Mouse (Mus musculus) neural tube, embryonic 15.5 days (tissue): ENCODE results near the gene Pkib. TPM values are rescaled to one million over a fixed set of nuclear protein-coding genes. Genes with fewer than 3 reads are reported as not detected.
A peak's percentile ranks its signal among the peaks of the same experiment; 100 is the strongest.

Experiments
- ATAC-seq: fragments of 200-750 bp; cut with Nextera tagmentation; 2 replicates; pipeline ENCODE4 v1.8.0; 2017; ENCODE audit warnings: mild to moderate bottlenecking, moderate TSS enrichment, moderate library complexity; ENCODE audit not compliant: low FRiP score
- H3K27ac ChIP-seq: fragments of 300-500 bp; sonication (generic); replicated peaks from 2 replicates; pipeline ENCODE4 v1.5.1; 2015; ENCODE audit warnings: mild to moderate bottlenecking, inconsistent platforms
- H3K27me3 ChIP-seq: fragments of 300-500 bp; sonication (generic); replicated peaks from 2 replicates; pipeline ENCODE4 v1.6.1; 2015; ENCODE audit warnings: inconsistent platforms
- H3K36me3 ChIP-seq: fragments of 300-500 bp; sonication (generic); 2 replicates; pipeline ENCODE4 v1.6.1; 2015; ENCODE audit warnings: inconsistent platforms
- H3K4me1 ChIP-seq: fragments of 300-500 bp; sonication (generic); 2 replicates; pipeline ENCODE4 v1.6.1; 2015; ENCODE audit warnings: inconsistent platforms
- H3K4me2 ChIP-seq: fragments of 300-500 bp; sonication (generic); 2 replicates; pipeline ENCODE4 v1.6.1; 2015; ENCODE audit warnings: inconsistent platforms, mild to moderate bottlenecking, moderate library complexity
- H3K4me3 ChIP-seq: fragments of 300-500 bp; sonication (generic); replicated peaks from 2 replicates; pipeline ENCODE4 v1.5.1; 2015; ENCODE audit warnings: mild to moderate bottlenecking, inconsistent platforms
- H3K9ac ChIP-seq: fragments of 300-500 bp; sonication (generic); replicated peaks from 2 replicates; pipeline ENCODE4 v1.6.1; 2015; ENCODE audit warnings: mild to moderate bottlenecking, inconsistent platforms
- H3K9me3 ChIP-seq: fragments of 300-500 bp; sonication (generic); replicated peaks from 2 replicates; pipeline ENCODE4 v1.6.1; 2016; ENCODE audit warnings: inconsistent platforms
- WGBS: fragments of 180-500 bp; shearing (Covaris S2); methylation state at CpG from one replicate; pipeline ENCODE4 v1.1.7; 2015; ENCODE audit warnings: mixed read lengths; 5-methylcytosine and 5-hydroxymethylcytosine counted together
- polyA plus RNA-seq: library from polyadenylated mRNA; unstranded; fragments of >200 nt; fragmentation: Nextera tagmentation; extraction: Ambion mirVana; gene quantifications from 2 replicates; pipeline ENCODE4 v1.2.1, GENCODE M21; 2015

The Pkib gene
- polyA plus RNA-seq, 1 experiment from 2014 or later: 5.2 TPM

DNA sequence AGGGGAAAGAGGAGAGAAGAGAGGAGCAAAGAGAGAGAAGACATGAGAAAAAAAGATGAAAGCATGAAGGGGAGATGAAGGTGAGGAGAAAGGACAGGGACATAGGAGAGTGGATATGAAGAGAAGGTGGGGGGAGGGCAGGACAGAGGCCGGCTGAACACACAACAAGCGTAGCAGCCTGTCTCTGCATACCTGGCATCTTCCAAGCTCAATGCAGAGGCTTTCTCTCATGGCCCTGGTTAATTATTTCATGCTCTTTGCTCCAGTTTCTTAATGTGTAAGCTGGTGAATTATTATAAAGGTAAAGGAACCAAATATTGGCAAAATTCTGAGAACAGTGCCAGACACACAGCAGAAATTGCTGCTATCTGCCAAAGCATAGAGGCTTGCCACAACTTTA lies 109.6 kb downstream of the Pkib start:
- Histone ChIP-seq H3K36me3 (no peaks in the 10 kb centered on the region), H3K9me3 (no peaks in the 10 kb centered on the region), H3K4me3 (no peak overlapping the region), H3K27ac (no peak overlapping the region), H3K9ac (no peak overlapping the region), H3K4me2 (no peak overlapping the region), H3K4me1 (no peaks in the 10 kb centered on the region), H3K27me3 (no peaks in the 10 kb centered on the region)
- 70% methylated on average over 2 of the region's 2 CpGs for WGBS
- no peak for ATAC-seq

GRCm38 (mm10) chr10:57743045-57743444 lies 111.3 kb downstream of the Pkib start:
- H3K36me3 ChIP-seq: no peaks in the 10 kb centered on the region
- no peak overlapping the region for H3K27ac ChIP-seq
- no peaks in the 10 kb centered on the region for H3K4me1 ChIP-seq
- H3K27me3 ChIP-seq: no peaks in the 10 kb centered on the region
- no peak overlapping the region for H3K4me2 ChIP-seq
- no peak overlapping the region for H3K9ac ChIP-seq
- WGBS: 72% methylated on average over 7 of the region's 7 CpGs
- ATAC-seq: no peak; the same call in 1 of the 2 replicates
- no peaks in the 10 kb centered on the region for H3K9me3 ChIP-seq
- no peak overlapping the region for H3K4me3 ChIP-seq

DNA sequence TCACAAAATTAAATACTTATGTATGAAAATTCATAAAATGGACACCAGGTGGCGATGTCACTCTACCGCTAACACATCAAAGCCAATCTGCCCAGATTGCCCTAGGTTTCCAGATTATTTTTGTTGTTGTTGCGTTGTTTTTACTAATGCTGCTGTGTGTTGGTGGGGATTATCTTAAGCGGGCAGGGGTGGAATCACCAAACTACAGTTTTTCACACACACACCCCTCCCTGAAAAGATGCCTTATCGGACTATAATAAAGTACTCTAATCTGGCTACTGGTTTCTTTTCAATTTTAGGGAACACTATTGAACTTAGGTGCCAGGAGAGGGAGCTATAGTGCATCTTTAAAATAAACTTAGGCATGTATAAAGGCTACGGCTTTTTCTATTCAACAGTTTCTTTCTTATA lies 111.8 kb downstream of the Pkib start:
- no peaks in the 10 kb centered on the region for H3K36me3 ChIP-seq
- H3K27me3 ChIP-seq: no peaks in the 10 kb centered on the region
- 0 out of 2 replicates have a peak overlapping the region, but pooled peaks have one; percentile 40 for H3K9ac ChIP-seq
- peak overlapping the region; percentile 38 for H3K4me3 ChIP-seq
- peak overlapping the region; percentile 58 for H3K4me2 ChIP-seq
- WGBS: 3% methylated on average over 6 of the region's 6 CpGs
- no peaks in the 10 kb centered on the region for H3K9me3 ChIP-seq
- peak overlapping the region; percentile 64 for H3K27ac ChIP-seq
- peak; percentile 84 for ATAC-seq
- no peaks in the 10 kb centered on the region for H3K4me1 ChIP-seq

DNA sequence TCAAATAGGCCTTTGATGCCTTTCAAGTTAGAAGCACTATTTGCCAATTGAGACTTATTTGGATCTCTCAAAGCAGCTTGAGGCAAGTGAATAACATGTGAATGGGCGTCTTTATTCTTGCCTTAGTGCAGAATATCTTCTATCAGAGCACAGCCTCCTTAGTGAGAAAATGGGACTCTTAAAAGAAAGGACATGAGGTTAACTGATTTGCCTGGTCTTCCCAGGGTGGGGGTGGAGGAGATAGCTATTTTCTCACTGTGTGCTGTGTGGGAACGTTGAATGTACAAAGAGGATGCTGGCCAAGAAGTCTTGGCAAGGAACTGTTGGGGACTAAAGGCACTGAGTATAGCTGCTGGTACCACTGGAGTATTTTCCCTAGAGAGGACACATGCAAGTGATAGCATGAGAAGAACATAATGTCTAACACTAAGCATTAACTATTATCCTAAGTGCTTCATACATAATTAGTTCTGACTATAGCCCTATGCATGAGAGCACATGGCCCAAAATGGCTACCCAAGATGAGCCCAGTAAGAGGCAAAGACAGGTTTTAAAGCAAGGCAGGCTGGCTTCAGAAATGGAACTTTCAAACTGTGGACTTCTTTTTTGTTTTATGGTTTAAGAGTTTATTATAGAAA lies 112.5 kb downstream of the Pkib start:
- no peaks in the 10 kb centered on the region for H3K9me3 ChIP-seq
- H3K9ac ChIP-seq: no peak overlapping the region
- ATAC-seq: peak; percentile 85
- no peaks in the 10 kb centered on the region for H3K27me3 ChIP-seq
- no peak overlapping the region for H3K4me3 ChIP-seq
- no peaks in the 10 kb centered on the region for H3K4me1 ChIP-seq
- H3K36me3 ChIP-seq: no peaks in the 10 kb centered on the region
- peak overlapping the region; percentile 60 for H3K27ac ChIP-seq
- WGBS: 23% methylated on average over 2 of the region's 2 CpGs
- H3K4me2 ChIP-seq: no peak overlapping the region

DNA sequence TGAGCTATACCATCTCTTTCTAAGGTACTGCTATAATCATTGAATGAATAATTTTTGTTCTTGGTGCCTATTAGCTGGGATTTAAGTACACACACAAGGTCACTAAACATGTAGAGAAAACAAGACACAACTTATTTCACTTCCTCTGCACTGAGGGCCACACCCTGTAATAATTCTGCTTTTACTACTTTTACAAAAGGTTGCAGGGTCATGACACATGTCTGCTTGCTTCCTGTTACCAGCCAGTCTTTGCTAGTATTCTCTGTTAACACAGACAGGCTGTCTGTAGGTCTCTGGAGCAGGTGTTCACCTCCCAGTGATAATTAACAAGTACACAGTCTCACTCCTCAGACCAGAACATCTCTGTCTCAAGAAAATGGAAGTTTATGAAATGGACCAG lies 113.7 kb downstream of the Pkib start:
- Histone ChIP-seq H3K4me3 (no peak overlapping the region), H3K9ac (no peak overlapping the region)
- ATAC-seq: no peak

GRCm38 (mm10) chr10:57747127-57747526 lies 115.3 kb downstream of the Pkib start:
- Histone ChIP-seq H3K9ac (no peak overlapping the region), H3K4me1 (no peaks in the 10 kb centered on the region), H3K36me3 (no peaks in the 10 kb centered on the region), H3K27me3 (no peaks in the 10 kb centered on the region), H3K9me3 (no peaks in the 10 kb centered on the region), H3K4me3 (no peak overlapping the region), H3K4me2 (no peak overlapping the region), H3K27ac (no peak overlapping the region)
- no peak for ATAC-seq

More for the DNA sequence above, 113.7 kb downstream of the Pkib start:
- Histone ChIP-seq H3K27me3 (no peaks in the 10 kb centered on the region), H3K4me1 (no peaks in the 10 kb centered on the region), H3K27ac (no peak overlapping the region), H3K9me3 (no peaks in the 10 kb centered on the region), H3K36me3 (no peaks in the 10 kb centered on the region), H3K4me2 (no peak overlapping the region)

DNA sequence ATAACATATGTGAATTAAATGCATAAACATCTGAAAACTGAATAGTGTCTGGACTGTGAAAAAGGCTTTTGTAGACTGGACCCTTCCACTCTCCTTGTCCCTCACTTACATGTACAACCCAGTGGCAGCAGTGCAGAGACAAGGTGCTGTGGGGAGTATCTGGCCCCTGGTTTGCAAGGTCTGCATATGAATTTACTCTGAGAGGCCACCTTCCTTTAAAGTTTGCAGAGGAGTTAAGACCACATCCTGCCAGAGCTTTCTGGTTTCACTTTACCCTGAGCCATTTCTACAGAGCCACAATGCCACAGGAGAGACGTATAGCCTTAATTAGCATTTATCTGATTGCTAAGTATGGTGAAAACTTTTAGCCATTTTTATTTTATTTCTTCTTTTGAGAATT lies 121.6 kb downstream of the Pkib start:
- Histone ChIP-seq H3K4me3 (no peak overlapping the region), H3K27ac (no peak overlapping the region), H3K27me3 (no peaks in the 10 kb centered on the region), H3K4me1 (no peaks in the 10 kb centered on the region), H3K9ac (no peak overlapping the region), H3K9me3 (no peaks in the 10 kb centered on the region), H3K36me3 (no peaks in the 10 kb centered on the region), H3K4me2 (no peak overlapping the region)
- no peak for ATAC-seq
- 85% methylated on average over 1 of the region's 1 CpGs for WGBS

- Histone ChIP-seq H3K4me2 (no peak overlapping the region), H3K9ac (no peak overlapping the region), H3K27me3 (no peaks in the 10 kb centered on the region), H3K4me1 (no peaks in the 10 kb centered on the region), H3K4me3 (no peak overlapping the region), H3K27ac (no peak overlapping the region), H3K9me3 (no peaks in the 10 kb centered on the region), H3K36me3 (no peaks in the 10 kb centered on the region)
- WGBS: 94% methylated on average over 2 of the region's 2 CpGs
- no peak for ATAC-seq
Measured at GRCm38 (mm10) chr10:57755201-57755736, 123.5 kb downstream of the Pkib start.

DNA sequence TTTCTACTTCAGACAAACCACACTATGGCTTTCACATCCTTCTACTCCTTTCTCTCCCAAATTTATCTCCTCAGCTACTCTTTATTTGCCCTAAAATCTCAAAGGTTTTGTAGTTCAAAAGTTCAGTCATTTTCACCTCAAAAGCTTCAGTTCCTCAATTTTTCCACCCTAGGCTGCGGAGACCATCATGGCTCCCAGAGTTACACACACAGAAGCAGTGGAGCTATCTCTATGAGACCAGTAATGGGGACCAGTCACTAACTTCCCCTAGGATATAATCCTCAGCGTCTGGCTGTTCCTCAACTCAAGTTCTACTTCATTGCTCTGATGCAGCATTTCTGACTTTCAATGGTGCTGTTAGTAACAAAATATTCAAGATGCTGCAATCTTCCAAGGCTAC lies 127.2 kb downstream of the Pkib start:
- 96% methylated on average over 2 of the region's 2 CpGs for WGBS
- H3K27me3 ChIP-seq: no peaks in the 10 kb centered on the region
- no peak overlapping the region for H3K9ac ChIP-seq
- no peak overlapping the region for H3K27ac ChIP-seq
- H3K36me3 ChIP-seq: no peaks in the 10 kb centered on the region
- no peaks in the 10 kb centered on the region for H3K4me1 ChIP-seq
- no peak overlapping the region for H3K4me3 ChIP-seq
- ATAC-seq: no peak
- H3K9me3 ChIP-seq: no peaks in the 10 kb centered on the region
- no peak overlapping the region for H3K4me2 ChIP-seq

- H3K4me3 ChIP-seq: no peak overlapping the region
- H3K27ac ChIP-seq: no peak overlapping the region
- no peaks in the 10 kb centered on the region for H3K27me3 ChIP-seq
- no peaks in the 10 kb centered on the region for H3K36me3 ChIP-seq
- H3K4me2 ChIP-seq: no peak overlapping the region
- ATAC-seq: no peak
- WGBS: 79% methylated on average over 3 of the region's 3 CpGs
- H3K4me1 ChIP-seq: no peaks in the 10 kb centered on the region
- H3K9me3 ChIP-seq: no peaks in the 10 kb centered on the region
- no peak overlapping the region for H3K9ac ChIP-seq
Measured at GRCm38 (mm10) chr10:57760694-57761093, 128.9 kb downstream of the Pkib start.

- no peaks in the 10 kb centered on the region for H3K36me3 ChIP-seq
- no peak overlapping the region for H3K4me3 ChIP-seq
- WGBS: 16% methylated on average over 1 of the region's 1 CpGs
- H3K9me3 ChIP-seq: no peaks in the 10 kb centered on the region
- H3K27ac ChIP-seq: no peak overlapping the region
- H3K9ac ChIP-seq: no peak overlapping the region
- H3K27me3 ChIP-seq: no peaks in the 10 kb centered on the region
- ATAC-seq: no peak
- no peaks in the 10 kb centered on the region for H3K4me1 ChIP-seq
- H3K4me2 ChIP-seq: no peak overlapping the region
Measured at GRCm38 (mm10) chr10:57763044-57763443, 131.3 kb downstream of the Pkib start.

DNA sequence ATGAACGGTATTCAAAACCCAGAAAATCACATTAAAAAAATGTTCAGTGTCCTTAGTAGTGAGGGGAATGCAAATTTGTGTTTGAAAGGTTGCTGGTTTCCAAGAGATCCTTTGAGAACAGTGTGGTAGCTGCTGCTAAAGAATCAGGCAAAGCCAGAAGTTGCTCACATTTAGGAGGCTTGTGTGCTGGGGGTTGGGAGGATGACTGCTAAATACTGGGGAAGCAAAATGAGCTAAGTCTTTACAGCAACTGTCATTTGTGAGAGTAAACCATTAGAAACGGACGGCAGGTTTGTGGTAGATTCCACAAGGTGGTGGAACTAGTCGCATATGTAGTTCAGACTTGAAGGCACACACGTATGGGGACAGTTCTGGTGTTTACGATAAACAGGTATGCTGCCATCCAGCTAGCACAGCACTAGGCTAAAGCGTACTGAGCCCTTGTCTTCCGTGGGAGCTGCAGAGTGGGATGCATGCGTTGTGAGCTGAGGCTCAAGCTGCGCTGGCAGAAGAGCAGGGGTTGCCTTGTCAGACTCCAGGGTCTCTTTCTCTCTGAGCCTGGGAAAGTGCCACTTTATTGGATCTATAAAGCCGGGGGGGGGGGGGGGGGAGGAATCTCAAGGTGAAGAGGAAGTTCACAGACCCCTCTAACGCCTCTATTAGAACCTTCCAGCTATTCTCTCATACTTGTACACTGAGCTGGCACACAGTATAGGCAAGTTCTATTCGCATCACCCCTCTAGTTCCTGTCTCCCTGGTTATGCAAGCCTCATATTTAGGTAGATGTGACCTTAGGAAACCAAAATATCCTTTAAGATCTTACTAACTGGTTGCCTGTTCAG lies 151.7 kb downstream of the Pkib start:
- Histone ChIP-seq H3K4me3 (peak overlapping the region; percentile 21; the same call in 1 of the 2 replicates), H3K9me3 (no peaks in the 10 kb centered on the region), H3K9ac (no peak overlapping the region), H3K4me1 (peaks cover 22% of the 10 kb centered on the region; the same call in 1 of the 2 replicates), H3K4me2 (peak overlapping the region; percentile 53), H3K27me3 (no peaks in the 10 kb centered on the region), H3K36me3 (no peaks in the 10 kb centered on the region), H3K27ac (peak overlapping the region; percentile 84)
- 13% methylated on average over 13 of the region's 13 CpGs for WGBS
- ATAC-seq: peak; percentile 74
